Comparison of ENCODE assay signal across 8 mouse cellular contexts in genomic region chr1:60961080-60961479, GRCm38 (mm10). TPM values are rescaled to one million over a fixed set of nuclear protein-coding genes. Genes with fewer than 3 reads are reported as not detected.
DNase-seq lines count a peak whose midpoint lies in the region; ATAC-seq and TF ChIP-seq lines count a peak whose summit lies in the region.
"Had no signal": no experiment of that assay in that cellular context is flagged by ENCODE, and none has a peak within 500 bp of the region (broad histone marks: within the 10 kb centered on the region; RNA-seq: fewer than 3 reads in every experiment).

No protein-coding gene starts in this region.

- H3K27me3 ChIP-seq in C2C12 (ENCODE audit: control insufficient read depth, insufficient read depth, insufficient read length) = no peaks in the 10 kb centered on the region
- no peaks in the 10 kb centered on the region for H3K27me3 ChIP-seq in kidney, adult 2 months (replicated peaks; ENCODE audit: control insufficient read depth, insufficient read depth, low read length)
- no peaks in the 10 kb centered on the region for H3K27me3 ChIP-seq in limb, embryonic 14.5 days (ENCODE audit: control insufficient read depth, insufficient read depth, low read length)

- peak overlapping the region; percentile 73 for H3K27ac ChIP-seq in gastrocnemius, adult 2 months
- H3K27ac ChIP-seq in kidney, adult 2 months (ENCODE audit: insufficient read depth, low read depth, low read length) = no peak overlapping the region
- H3K27ac ChIP-seq in limb, embryonic 14.5 days (replicated peaks; ENCODE audit: low read depth, low read length) = no peak overlapping the region

- DNase-seq in ES-CJ7 (ENCODE audit: low read depth, low spot score) = peak; percentile 68
- DNase-seq in cerebellum, adult 8-10 months = peak; percentile 6
- DNase-seq in gastrocnemius, adult 2 months = peak; percentile 63
- DNase-seq in kidney, adult 2 months = peak; percentile 63
- DNase-seq in limb, embryonic 14.5 days (ENCODE audit: low spot score) = peak; percentile 86
- DNase-seq in right cerebral cortex, adult 2 months (ENCODE audit: low spot score in 2 of 2) = peak; percentile 75 to 85

- WGBS in kidney, adult 2 months = 19% methylated on average over 4 of the region's 4 CpGs
- 17% methylated on average over 4 of the region's 4 CpGs for WGBS in limb, embryonic 14.5 days

- H3K4me1 ChIP-seq in kidney, adult 2 months (ENCODE audit: control insufficient read depth, insufficient read depth, low read length) = no peaks in the 10 kb centered on the region
- H3K4me1 ChIP-seq in limb, embryonic 14.5 days (ENCODE audit: control insufficient read depth, insufficient read depth, low read length) = no peaks in the 10 kb centered on the region

- H3K9ac ChIP-seq in limb, embryonic 14.5 days (ENCODE audit: low read depth, low read length, severe bottlenecking) = no peak overlapping the region

- TF ChIP-seq CTCF in C2C12 (IDR thresholded peaks at IDR 0.05; ENCODE audit: control insufficient read depth, insufficient read depth, insufficient read length) = peak; percentile 28
- TF ChIP-seq CTCF in gastrocnemius, adult 2 months (IDR thresholded peaks at IDR 0.05) = peak; percentile 73
- TF ChIP-seq CTCF in kidney, adult 2 months (conservative IDR thresholded peaks at IDR 0.05; ENCODE audit: insufficient read depth, insufficient read length, low read depth, low read length) = peak; percentile 50

- no peak overlapping the region for H3K4me3 ChIP-seq in C2C12 (ENCODE audit: insufficient read depth, poor library complexity, severe bottlenecking)
- peak overlapping the region; percentile 55 for H3K4me3 ChIP-seq in gastrocnemius, adult 2 months
- no peak overlapping the region for H3K4me3 ChIP-seq in kidney, adult 2 months (ENCODE audit: insufficient read depth, low read depth, low read length)
- no peak overlapping the region for H3K4me3 ChIP-seq in limb, embryonic 14.5 days (replicated peaks; ENCODE audit: low read length)

- no peak overlapping the region for H3K4me2 ChIP-seq in limb, embryonic 14.5 days (replicated peaks; ENCODE audit: low read depth, low read length, severe bottlenecking)

- no peaks in the 10 kb centered on the region for H3K79me3 ChIP-seq in C2C12 (ENCODE audit: low read depth)

- intact Hi-C loops in gastrocnemius, adult 2 months (cut with DNase I) = loop anchor here (2.0 kb wide), 1 partner anchor 92 kb away; no protein-coding TSS in a partner anchor

- no peaks in the 10 kb centered on the region for H3K79me2 ChIP-seq in C2C12 (ENCODE audit: control insufficient read depth, insufficient read depth)

- H3K9me3 ChIP-seq in limb, embryonic 14.5 days (ENCODE audit: control insufficient read depth, low read length) = no peaks in the 10 kb centered on the region

- ATAC-seq in limb, embryonic 14.5 days (ENCODE audit: low FRiP score, low read depth) = peak; percentile 55; the same call in 1 of the 2 replicates

- no peak for TF ChIP-seq POLR2A in kidney, adult 2 months (IDR thresholded peaks at IDR 0.05; ENCODE audit: low read depth, low read length)
- no peak for TF ChIP-seq POLR2A in limb, embryonic 14.5 days (IDR thresholded peaks at IDR 0.05; ENCODE audit: borderline replicate concordance, extremely low read depth, insufficient read depth, insufficient read length)

- no peaks in the 10 kb centered on the region for H3K36me3 ChIP-seq in C2C12 (ENCODE audit: control insufficient read depth, insufficient read depth)
- no peaks in the 10 kb centered on the region for H3K36me3 ChIP-seq in kidney, adult 2 months (ENCODE audit: control insufficient read depth, insufficient read depth, low read length)
- no peaks in the 10 kb centered on the region for H3K36me3 ChIP-seq in limb, embryonic 14.5 days (ENCODE audit: control insufficient read depth, insufficient read depth, low read length)

- H3ac ChIP-seq in C2C12 (ENCODE audit: control insufficient read depth, insufficient read length, low read depth) = no peak overlapping the region

TF ChIP-seq in C2C12, 6 proteins besides CTCF, POLR2A, EP300 and RAD21:
- TF ChIP-seq MYOG (IDR thresholded peaks at IDR 0.05; ENCODE audit: control insufficient read depth, extremely low read depth, insufficient read length) (no peak), MAX (IDR thresholded peaks at IDR 0.05) (no peak), FOSL1 (IDR thresholded peaks at IDR 0.05; ENCODE audit: insufficient read depth, low read length, poor library complexity, severe bottlenecking) (no peak), MYOD1 (IDR thresholded peaks at IDR 0.05; ENCODE audit: control insufficient read depth, insufficient read length, low read depth) (no peak), USF1 (IDR thresholded peaks at IDR 0.05; ENCODE audit: low read depth) (no peak), CEBPB (IDR thresholded peaks at IDR 0.05; ENCODE audit: low read depth) (no peak)

RNA-seq across cellular contexts. Expression of gene Icos, which starts 16.6 kb away (rescaled TPM):
- polyA plus RNA-seq in C2C12 (2012; fragmentation: generic; extraction: Trizol) = not detected
- under 1 TPM in 1 of 2 experiments, not detected in 1; 0.13 TPM for total RNA-seq in gastrocnemius, adult 2 months (2021)
- polyA plus RNA-seq in kidney, adult 2 months (2012; rRNA removed) = 0.10 and 0.39 TPM in 2 replicates
- polyA plus RNA-seq in limb, embryonic 14.5 days (2012; rRNA removed) = 0.54 and 0.62 TPM in 2 replicates
- polyA plus RNA-seq in limb, embryonic 14.5 days (2014; fragmentation: Nextera tagmentation; extraction: Ambion mirVana) = 0.65 and 0.77 TPM in 2 replicates
- total RNA-seq: left cerebral cortex, adult 8-10 months had no signal

Comparison
In these comparisons a context has a peak if more than half of its experiments do, and no peak if none do; other contexts are left out.
1. DNase-seq: peak in every context shown above with its lines; median percentile 86 in limb, embryonic 14.5 days; 80 in right cerebral cortex, adult 2 months; 68 in ES-CJ7; 63 in gastrocnemius, adult 2 months; 63 in kidney, adult 2 months; 6 in cerebellum, adult 8-10 months.